Mouse (Mus musculus): ENCODE measurements at regions not wholly inside any gene's neighbourhood (a gene's known extent, or its start where the extent isn't known, plus 50 kb on each side); places are given as distances from the start of the nearest gene placed in this dataset.

DNA sequence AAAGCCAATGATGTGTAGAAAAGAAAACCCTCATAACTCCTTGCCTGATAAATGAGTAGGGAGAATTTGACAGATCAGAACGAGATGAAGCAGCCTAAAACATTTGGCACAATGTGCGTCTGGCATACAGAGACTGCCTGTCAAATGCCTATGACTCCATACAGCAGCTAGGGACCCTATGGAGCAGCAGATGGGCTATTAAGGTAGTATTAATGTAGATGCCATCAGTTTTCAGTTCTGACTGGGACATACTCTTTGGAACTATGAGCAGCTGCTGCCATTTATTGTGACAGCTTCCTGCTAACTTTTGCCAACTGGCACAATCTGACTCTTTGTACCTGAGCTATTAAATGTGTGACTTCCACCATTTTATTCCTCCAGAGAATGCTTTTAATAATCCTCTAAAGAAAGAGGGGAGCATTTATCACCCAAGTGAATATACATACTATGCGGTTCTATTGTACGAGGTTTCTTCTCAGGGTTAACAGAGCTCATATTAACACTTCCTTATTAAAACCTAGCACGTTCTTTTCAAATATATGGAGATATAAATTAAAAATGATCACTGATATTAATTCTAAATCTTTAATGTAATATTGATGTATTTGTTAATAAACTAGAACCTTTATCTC, 549.0 kb upstream of the Arrdc3 start:
- no peaks in the 10 kb centered on the region for H3K9me3 ChIP-seq (replicated peaks; ENCODE audit: insufficient read depth, low read length)
- H3K9ac ChIP-seq (ENCODE audit: control insufficient read depth, low read depth, low read length, poor library complexity, severe bottlenecking), result no peak overlapping the region
- no peaks in the 10 kb centered on the region for H3K79me2 ChIP-seq (ENCODE audit: control insufficient read depth, insufficient read depth, low read length, poor library complexity)
- no peak overlapping the region for H3K4me3 ChIP-seq (ENCODE audit: control insufficient read depth in 1 of 2, insufficient read depth in 1 of 2, low read depth in 2 of 2, low read length in 2 of 2)
- no peak for DNase-seq (ENCODE audit: low read depth, low spot score)
- no peak overlapping the region for H3K27ac ChIP-seq (ENCODE audit: control insufficient read depth, low read depth, low read length)
- H3K4me1 ChIP-seq (ENCODE audit: control insufficient read depth in 1 of 2, insufficient read depth in 2 of 2, low read length in 2 of 2), result no peaks in the 10 kb centered on the region
- TF ChIP-seq GABPA (IDR thresholded peaks at IDR 0.05; ENCODE audit: low read depth, low read length), result no peak
- no peak for TF ChIP-seq GATA1 (IDR thresholded peaks at IDR 0.05; ENCODE audit: low read depth, low read length)
- TF ChIP-seq ZMIZ1 (IDR thresholded peaks at IDR 0.05; ENCODE audit: low read depth, low read length), result no peak
- TF ChIP-seq USF2 (IDR thresholded peaks at IDR 0.05; ENCODE audit: borderline replicate concordance in 1 of 2, insufficient read depth in 1 of 2, low read depth in 1 of 2, low read length in 2 of 2), result no peak
- TF ChIP-seq E2F4 (IDR thresholded peaks at IDR 0.05; ENCODE audit: borderline replicate concordance, low read depth, low read length), result no peak
- no peak for TF ChIP-seq POLR2AphosphoS2 (IDR thresholded peaks at IDR 0.05; ENCODE audit: low read length)
- no peak for TF ChIP-seq RAD21 (IDR thresholded peaks at IDR 0.05; ENCODE audit: low read depth, low read length)
- no peak for TF ChIP-seq SIN3A (IDR thresholded peaks at IDR 0.05; ENCODE audit: low read length)
- TF ChIP-seq CHD1 (IDR thresholded peaks at IDR 0.05; ENCODE audit: low read depth, low read length), result no peak
- H3K27me3 ChIP-seq (ENCODE audit: control insufficient read depth in 1 of 2, insufficient read depth in 2 of 2, low read length in 2 of 2), result no peaks in the 10 kb centered on the region
- H3K36me3 ChIP-seq (ENCODE audit: control insufficient read depth in 1 of 2, insufficient read depth in 2 of 2, low read length in 2 of 2), result no peaks in the 10 kb centered on the region

GRCm38 (mm10) chr13:80334865-80335655, 548.1 kb upstream of the Arrdc3 start:
- no peaks in the 10 kb centered on the region for H3K9me3 ChIP-seq (replicated peaks; ENCODE audit: insufficient read depth, low read length)
- no peak overlapping the region for H3K9ac ChIP-seq (ENCODE audit: control insufficient read depth, low read depth, low read length, poor library complexity, severe bottlenecking)
- H3K36me3 ChIP-seq (ENCODE audit: control insufficient read depth in 1 of 2, insufficient read depth in 2 of 2, low read length in 2 of 2), result no peaks in the 10 kb centered on the region
- H3K27ac ChIP-seq (ENCODE audit: control insufficient read depth, low read depth, low read length), result no peak overlapping the region
- H3K27me3 ChIP-seq (ENCODE audit: control insufficient read depth in 1 of 2, insufficient read depth in 2 of 2, low read length in 2 of 2), result no peaks in the 10 kb centered on the region
- H3K79me2 ChIP-seq (ENCODE audit: control insufficient read depth, insufficient read depth, low read length, poor library complexity), result no peaks in the 10 kb centered on the region
- no peak for DNase-seq (ENCODE audit: low read depth, low spot score)
- no peak for TF ChIP-seq GABPA (IDR thresholded peaks at IDR 0.05; ENCODE audit: low read depth, low read length)
- TF ChIP-seq ELF1 (IDR thresholded peaks at IDR 0.05; ENCODE audit: low read depth, low read length), result no peak
- no peak for TF ChIP-seq TBP (IDR thresholded peaks at IDR 0.05; ENCODE audit: low read depth, low read length)
- TF ChIP-seq JUND (IDR thresholded peaks at IDR 0.05; ENCODE audit: low read depth, low read length), result no peak
- no peak for TF ChIP-seq MAX (IDR thresholded peaks at IDR 0.05; ENCODE audit: low read length)
- no peak for TF ChIP-seq ZC3H11A (IDR thresholded peaks at IDR 0.05; ENCODE audit: low read depth, low read length)
- TF ChIP-seq EP300 (IDR thresholded peaks at IDR 0.05; ENCODE audit: low read depth in 1 of 2, low read length in 2 of 2), result no peak
- TF ChIP-seq CHD2 (IDR thresholded peaks at IDR 0.05; ENCODE audit: low read length), result no peak
- no peak for TF ChIP-seq MAFK (IDR thresholded peaks at IDR 0.05; ENCODE audit: borderline replicate concordance, low read depth, low read length)
- TF ChIP-seq MXI1 (IDR thresholded peaks at IDR 0.05; ENCODE audit: low read depth, low read length), result no peak
- no peak for TF ChIP-seq USF1 (IDR thresholded peaks at IDR 0.05; ENCODE audit: low read depth, low read length)
- no peak for TF ChIP-seq SIN3A (IDR thresholded peaks at IDR 0.05; ENCODE audit: low read length)
- TF ChIP-seq KAT2A (conservative IDR thresholded peaks at IDR 0.05; ENCODE audit: low read depth, low read length), result no peak
- no peak for TF ChIP-seq BHLHE40 (IDR thresholded peaks at IDR 0.05; ENCODE audit: borderline replicate concordance, low read depth, low read length)
- no peak for TF ChIP-seq MEF2A (IDR thresholded peaks at IDR 0.05; ENCODE audit: extremely low read depth, insufficient replicate concordance, low read depth, low read length, poor library complexity, severe bottlenecking)
- no peak overlapping the region for H3K4me3 ChIP-seq (ENCODE audit: control insufficient read depth in 1 of 2, insufficient read depth in 1 of 2, low read depth in 2 of 2, low read length in 2 of 2)
- H3K4me1 ChIP-seq (ENCODE audit: control insufficient read depth in 1 of 2, insufficient read depth in 2 of 2, low read length in 2 of 2), result no peaks in the 10 kb centered on the region

Measured in MEL (cell line).